Mouse (Mus musculus): ENCODE data around the gene Sgcb.

DNA sequence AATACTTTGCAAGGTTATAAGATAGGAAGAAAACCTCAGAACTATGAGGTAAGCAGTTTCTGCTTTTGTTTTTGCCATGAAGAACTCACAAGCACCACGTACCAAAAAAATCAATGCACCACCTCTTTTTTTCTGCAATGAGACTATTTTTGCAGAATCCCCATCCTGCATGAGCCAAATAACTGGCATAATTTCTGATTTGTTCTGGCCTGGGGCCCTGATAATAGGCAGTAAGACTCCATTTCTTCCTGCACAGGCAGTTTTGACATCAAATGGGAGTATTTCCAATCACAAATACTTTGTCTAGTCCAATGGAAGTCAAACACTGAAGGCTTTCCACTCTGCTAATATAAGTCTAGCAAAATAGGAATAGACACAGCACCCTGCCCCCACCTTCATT, 46.2 kb upstream of the Sgcb start:
- TF ChIP-seq POLR2A (IDR thresholded peaks at IDR 0.05; ENCODE audit: extremely low read depth, insufficient read depth, low read length) (no peak), CTCF (IDR thresholded peaks at IDR 0.05; ENCODE audit: extremely low read depth, insufficient read depth, low read length) (no peak)
